23 mouse cellular contexts compared by ENCODE assay signal in genomic region chr14:30075268-30075887, GRCm38 (mm10).
A peak's percentile ranks its signal among the peaks of the same experiment; 100 is the strongest.
DNase-seq lines count a peak whose midpoint lies in the region; ATAC-seq and TF ChIP-seq lines count a peak whose summit lies in the region.
"Had no signal": no experiment of that assay in that cellular context is flagged by ENCODE, and none has a peak within 500 bp of the region (broad histone marks: within the 10 kb centered on the region; RNA-seq: fewer than 3 reads in every experiment).

No protein-coding gene starts in this region.

- no peak overlapping the region for H3K9ac ChIP-seq in forebrain, embryonic 16.5 days (replicated peaks; ENCODE audit: low read depth, low read length)
- H3K9ac ChIP-seq in forebrain, embryonic 13.5 days = no peak overlapping the region
- H3K9ac ChIP-seq in stomach, postnatal 0 days (ENCODE audit: low read length) = no peak overlapping the region
- H3K9ac ChIP-seq: hindbrain, embryonic 13.5 days had no signal

- no peaks in the 10 kb centered on the region for H3K36me3 ChIP-seq in forebrain, embryonic 16.5 days (ENCODE audit: control insufficient read depth, insufficient read depth)
- H3K36me3 ChIP-seq in forebrain, embryonic 13.5 days (ENCODE audit: poor library complexity, severe bottlenecking) = no peaks in the 10 kb centered on the region
- no peaks in the 10 kb centered on the region for H3K36me3 ChIP-seq in stomach, postnatal 0 days (ENCODE audit: control insufficient read depth, insufficient read depth, low read length)

- no peaks in the 10 kb centered on the region for H3K9me3 ChIP-seq in forebrain, embryonic 16.5 days (ENCODE audit: control insufficient read depth, low read length)
- no peaks in the 10 kb centered on the region for H3K9me3 ChIP-seq in forebrain, embryonic 13.5 days (replicated peaks)
- no peaks in the 10 kb centered on the region for H3K9me3 ChIP-seq in stomach, postnatal 0 days (ENCODE audit: control insufficient read depth, low read length)
- H3K9me3 ChIP-seq: hindbrain, embryonic 13.5 days had no signal

- H3K27ac ChIP-seq in forebrain, embryonic 16.5 days (ENCODE audit: low read length) = 0 out of 2 replicates have a peak overlapping the region, but pooled peaks have one; percentile 4
- H3K27ac ChIP-seq in forebrain, embryonic 13.5 days = no peak overlapping the region
- H3K27ac ChIP-seq in stomach, postnatal 0 days (replicated peaks) = no peak overlapping the region
- H3K27ac ChIP-seq: hindbrain, embryonic 13.5 days had no signal

- peak; percentile 89 for DNase-seq in MN1 (ENCODE audit: low spot score)
- peak; percentile 82 for DNase-seq in brain, adult 2 months (ENCODE audit: low read depth, low spot score)
- peak; percentile 54 for DNase-seq in cerebellum, adult 8-10 months
- DNase-seq in right cerebral cortex, postnatal 4 days = no peak
- no peak for DNase-seq in stomach, postnatal 0 days (ENCODE audit: low spot score)
- DNase-seq in frontal cortex, adult 2 months (ENCODE audit: extremely low spot score in 1 of 2, low spot score in 1 of 2) = no peak
- DNase-seq: gastrocnemius, postnatal 36 days; heart, postnatal 14 days; kidney, adult 9 months; kidney, postnatal 36 days; layer of hippocampus, adult 9-11 months; lung, adult 18-20 months; lung, postnatal 14 days; retina, postnatal 1 day; thymus, postnatal 4 days had no signal

- 59% methylated on average over 7 of the region's 7 CpGs for whole genome bisulfite sequencing in forebrain, embryonic 16.5 days
- WGBS in forebrain, embryonic 13.5 days = 78% methylated on average over 7 of the region's 7 CpGs
- WGBS in stomach, postnatal 0 days = 69% methylated on average over 7 of the region's 7 CpGs

- H3K27me3 ChIP-seq in forebrain, embryonic 16.5 days (replicated peaks; ENCODE audit: control insufficient read depth, insufficient read depth, low read length) = no peaks in the 10 kb centered on the region
- H3K27me3 ChIP-seq in forebrain, embryonic 13.5 days = no peaks in the 10 kb centered on the region
- H3K27me3 ChIP-seq in stomach, postnatal 0 days (ENCODE audit: control insufficient read depth, insufficient read depth, low read length) = no peaks in the 10 kb centered on the region
- H3K27me3 ChIP-seq: hindbrain, embryonic 13.5 days had no signal

- H3K4me1 ChIP-seq in forebrain, embryonic 16.5 days (replicated peaks; ENCODE audit: control insufficient read depth, insufficient read depth, low read length) = peaks cover 5% of the 10 kb centered on the region; the same call in 1 of the 2 replicates
- H3K4me1 ChIP-seq in forebrain, embryonic 13.5 days = peaks cover 6% of the 10 kb centered on the region; the same call in 1 of the 2 replicates
- no peaks in the 10 kb centered on the region for H3K4me1 ChIP-seq in stomach, postnatal 0 days (replicated peaks; ENCODE audit: control insufficient read depth, insufficient read depth)

- no peak overlapping the region for H3K4me2 ChIP-seq in forebrain, embryonic 16.5 days (ENCODE audit: low read length)
- no peak overlapping the region for H3K4me2 ChIP-seq in forebrain, embryonic 13.5 days
- no peak overlapping the region for H3K4me2 ChIP-seq in stomach, postnatal 0 days (replicated peaks; ENCODE audit: low read depth)
- H3K4me2 ChIP-seq: heart, embryonic 11.5 days; hindbrain, embryonic 13.5 days; liver, embryonic 11.5 days had no signal

- H3K4me3 ChIP-seq in forebrain, embryonic 16.5 days (replicated peaks; ENCODE audit: low read length) = no peak overlapping the region
- H3K4me3 ChIP-seq in forebrain, embryonic 13.5 days = no peak overlapping the region
- H3K4me3 ChIP-seq in stomach, postnatal 0 days (ENCODE audit: low read depth, low read length) = no peak overlapping the region
- H3K4me3 ChIP-seq: erythroblast, embryonic 14.5 days; hindbrain, embryonic 13.5 days had no signal

- no peak for TF ChIP-seq CTCF in stomach, postnatal 0 days (IDR thresholded peaks at IDR 0.05; ENCODE audit: low read depth)

- ATAC-seq in forebrain, embryonic 16.5 days = 0 out of 2 replicates have a peak, but pooled peaks have one; percentile 36
- ATAC-seq in forebrain, embryonic 13.5 days = no peak
- ATAC-seq in stomach, postnatal 0 days (ENCODE audit: low FRiP score, low TSS enrichment) = no peak
- ATAC-seq: forebrain, embryonic 14.5 days; midbrain, embryonic 16.5 days had no signal

- TF ChIP-seq EP300 in stomach, postnatal 0 days (optimal IDR thresholded peaks at IDR 0.05) = no peak

Comparison
In these comparisons a context has a peak if more than half of its experiments do, and no peak if none do; other contexts are left out.
1. DNase-seq: peak in MN1 (single experiment), brain, adult 2 months (single experiment) and cerebellum, adult 8-10 months (single experiment); none in right cerebral cortex, postnatal 4 days (single experiment), stomach, postnatal 0 days (single experiment) and frontal cortex, adult 2 months (0 of 2).